Mouse (Mus musculus): Measurements from ENCODE around the gene Samd10.
A peak's percentile ranks its signal among the peaks of the same experiment; 100 is the strongest.

Samd10 gene

GRCm38 (mm10) chr2:181598454-181599351 is at the start of gene Samd10:
Gene Samd10 (minus strand): TSS chr2:181599212.
- peak; percentile 68 for DNase-seq (ENCODE audit: low spot score)

GRCm38 (mm10) chr2:181646626-181647472 is 47.8 kb upstream of the Samd10 start:
- DNase-seq (ENCODE audit: low spot score) = no peak

GRCm38 (mm10) chr2:181645666-181646065 is 46.7 kb upstream of the Samd10 start:
- no peak for DNase-seq (ENCODE audit: low spot score)

GRCm38 (mm10) chr2:181644361-181644760 is 45.3 kb upstream of the Samd10 start:
- peak; percentile 32 for DNase-seq (ENCODE audit: low spot score)

GRCm38 (mm10) chr2:181635865-181636264 is 36.9 kb upstream of the Samd10 start:
- no peak for DNase-seq (ENCODE audit: low spot score)

GRCm38 (mm10) chr2:181632624-181633023 is 33.6 kb upstream of the Samd10 start:
- DNase-seq (ENCODE audit: low spot score) = no peak

GRCm38 (mm10) chr2:181628471-181628870 is 29.5 kb upstream of the Samd10 start:
- no peak for DNase-seq (ENCODE audit: low spot score)

- no peak for DNase-seq (ENCODE audit: low spot score)
These were observed 24.4 kb upstream of the Samd10 start for GRCm38 (mm10) chr2:181623401-181623800.

GRCm38 (mm10) chr2:181618761-181619495 is 19.9 kb upstream of the Samd10 start:
- DNase-seq (ENCODE audit: low spot score) = no peak

- no peak for DNase-seq (ENCODE audit: low spot score)
These were observed 3.4 kb upstream of the Samd10 start for GRCm38 (mm10) chr2:181602367-181602766.

GRCm38 (mm10) chr2:181601751-181602145 is 2.7 kb upstream of the Samd10 start:
- no peak for DNase-seq (ENCODE audit: low spot score)

- DNase-seq (ENCODE audit: low spot score) = peak; percentile 97
These were observed 2.1 kb upstream of the Samd10 start for GRCm38 (mm10) chr2:181600828-181601750.

GRCm38 (mm10) chr2:181600226-181600758 is 1.3 kb upstream of the Samd10 start:
- no peak for DNase-seq (ENCODE audit: low spot score)

- no peak for DNase-seq (ENCODE audit: low spot score)
These were observed 1.5 kb downstream of the Samd10 start for GRCm38 (mm10) chr2:181597378-181598061.

- no peak for DNase-seq (ENCODE audit: low spot score)
These were observed 2.6 kb downstream of the Samd10 start for GRCm38 (mm10) chr2:181596221-181596960.

GRCm38 (mm10) chr2:181594946-181595696 is 3.9 kb downstream of the Samd10 start:
- DNase-seq (ENCODE audit: low spot score) = peak; percentile 56

GRCm38 (mm10) chr2:181593937-181594336 is 5.1 kb downstream of the Samd10 start:
- DNase-seq (ENCODE audit: low spot score) = no peak

- no peak for DNase-seq (ENCODE audit: low spot score)
These were observed 6.0 kb downstream of the Samd10 start for GRCm38 (mm10) chr2:181593042-181593421.
